Mouse (Mus musculus) liver, postnatal 0 days (tissue): Measurements from ENCODE around the gene Wdr6.

Experiments
- CTCF ChIP-seq: sonication (generic); IDR thresholded peaks from 2 replicates; pipeline ENCODE4 v1.5.1; 2016; ENCODE audit warnings: antibody characterized with exemption, low read depth
- EP300 ChIP-seq: IDR thresholded peaks from 2 replicates; pipeline ENCODE4 v1.6.1; 2016; ENCODE audit warnings: antibody characterized with exemption, low read depth, mild to moderate bottlenecking

DNA sequence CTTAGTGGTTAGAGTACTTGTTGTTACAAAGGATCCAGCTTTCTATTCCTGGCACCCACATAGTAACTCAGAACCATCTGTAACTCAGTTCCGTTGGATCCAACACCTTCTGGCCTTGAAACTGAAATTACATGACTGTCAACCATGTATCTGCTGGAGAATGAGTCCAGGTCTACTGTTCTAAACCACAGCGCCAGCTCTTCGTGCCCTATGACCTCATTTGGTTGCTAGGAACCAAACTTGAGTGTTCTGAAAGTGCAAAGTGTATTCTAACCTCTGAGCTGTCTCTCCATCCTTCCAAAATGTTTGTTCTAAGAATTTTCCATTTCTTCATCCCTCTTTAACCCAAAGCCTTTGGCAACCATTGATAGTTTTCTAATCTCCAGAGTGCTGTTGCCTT is 32.6 kb downstream of the Wdr6 start:
- TF ChIP-seq CTCF (no peak), EP300 (no peak)
